ENCODE assay signal across 8 mouse cellular contexts in the genomic region with DNA sequence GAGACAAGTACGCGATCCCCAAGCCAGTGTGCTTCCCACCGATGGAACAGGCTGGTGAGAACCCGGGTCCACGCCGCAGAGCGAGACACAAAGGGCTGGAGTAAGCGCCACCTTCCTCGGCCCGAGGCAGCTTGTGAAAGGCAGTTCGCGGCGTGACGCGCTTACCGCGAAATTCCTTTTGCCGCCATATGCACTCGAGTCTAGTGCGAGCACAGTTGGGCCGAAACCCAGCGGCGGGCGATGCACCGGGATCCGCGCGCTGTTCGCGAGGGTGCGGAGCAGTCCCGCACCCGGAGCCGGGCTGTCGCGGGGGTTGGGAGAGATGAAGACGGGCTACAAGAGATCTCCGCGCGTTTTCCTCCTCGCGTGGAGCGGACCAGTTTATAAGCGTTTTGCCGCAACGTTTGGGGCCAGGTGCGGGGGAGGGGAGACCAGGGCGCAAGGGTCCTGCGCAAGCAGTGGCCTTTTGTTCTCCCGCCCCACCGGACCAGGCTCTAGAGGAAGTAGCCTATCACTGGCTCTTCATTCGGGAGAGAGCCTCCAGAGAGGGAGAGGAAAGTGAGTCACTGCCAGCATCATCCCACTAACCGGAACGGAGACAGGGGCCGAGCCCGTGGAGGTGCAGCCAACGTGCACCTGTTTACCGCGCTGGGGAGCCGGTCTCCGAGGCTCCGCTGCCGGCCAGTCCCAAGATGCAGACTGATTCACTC. TPM values are rescaled to one million over a fixed set of nuclear protein-coding genes. Genes with fewer than 3 reads are reported as not detected.
DNase-seq lines count a peak whose midpoint lies in the region; ATAC-seq lines count a peak whose summit lies in the region.

No protein-coding gene starts in this region.

- peak; percentile 41 for ATAC-seq in embryonic facial prominence, embryonic 11.5 days (replicated peaks; ENCODE audit: insufficient number of reproducible peaks, low FRiP score, low TSS enrichment, low read depth)
- ATAC-seq in heart, embryonic 12.5 days (ENCODE audit: insufficient number of reproducible peaks, low FRiP score) = peak; percentile 76
- peak; percentile 47 for ATAC-seq in liver, embryonic 16.5 days (ENCODE audit: low read depth)
- peak; percentile 56 for ATAC-seq in stomach, embryonic 15.5 days (ENCODE audit: insufficient read depth, low FRiP score, low read depth)

- peak overlapping the region; percentile 92 for H3K4me2 ChIP-seq in embryonic facial prominence, embryonic 11.5 days (ENCODE audit: low read depth, low read length)
- H3K4me2 ChIP-seq in heart, embryonic 12.5 days = peak overlapping the region; percentile 69
- H3K4me2 ChIP-seq in liver, embryonic 16.5 days (ENCODE audit: low read depth, low read length) = peak overlapping the region; percentile 93
- peak overlapping the region; percentile 97 for H3K4me2 ChIP-seq in stomach, embryonic 15.5 days

- H3K4me3 ChIP-seq in embryonic facial prominence, embryonic 11.5 days (ENCODE audit: low read depth, low read length) = peak overlapping the region; percentile 86
- H3K4me3 ChIP-seq in heart, embryonic 12.5 days = peak overlapping the region; percentile 67
- peak overlapping the region; percentile 73 for H3K4me3 ChIP-seq in liver, embryonic 16.5 days (ENCODE audit: low read depth, low read length)
- H3K4me3 ChIP-seq in stomach, embryonic 15.5 days (replicated peaks) = peak overlapping the region; percentile 70

- no peaks in the 10 kb centered on the region for H3K9me3 ChIP-seq in embryonic facial prominence, embryonic 11.5 days (replicated peaks; ENCODE audit: control insufficient read depth, low read length)
- H3K9me3 ChIP-seq in heart, embryonic 12.5 days (replicated peaks) = no peaks in the 10 kb centered on the region
- H3K9me3 ChIP-seq in liver, embryonic 16.5 days (replicated peaks; ENCODE audit: control insufficient read depth, low read length) = no peaks in the 10 kb centered on the region
- H3K9me3 ChIP-seq in stomach, embryonic 15.5 days = no peaks in the 10 kb centered on the region

- peaks cover 4% of the 10 kb centered on the region for H3K4me1 ChIP-seq in embryonic facial prominence, embryonic 11.5 days (ENCODE audit: control insufficient read depth, insufficient read depth, low read length)
- peaks cover 28% of the 10 kb centered on the region for H3K4me1 ChIP-seq in heart, embryonic 12.5 days (replicated peaks)
- H3K4me1 ChIP-seq in liver, embryonic 16.5 days (ENCODE audit: control insufficient read depth, low read depth, low read length) = peaks cover 19% of the 10 kb centered on the region
- H3K4me1 ChIP-seq in stomach, embryonic 15.5 days = peaks cover 15% of the 10 kb centered on the region

- H3K9ac ChIP-seq in embryonic facial prominence, embryonic 11.5 days (replicated peaks; ENCODE audit: low read length) = peak overlapping the region; percentile 98
- H3K9ac ChIP-seq in heart, embryonic 12.5 days = peak overlapping the region; percentile 90
- H3K9ac ChIP-seq in liver, embryonic 16.5 days (ENCODE audit: low read depth, low read length) = peak overlapping the region; percentile 69
- H3K9ac ChIP-seq in stomach, embryonic 15.5 days = peak overlapping the region; percentile 65

- WGBS in embryonic facial prominence, embryonic 11.5 days = under 1% methylated on average over 63 of the region's 63 CpGs
- under 1% methylated on average over 62 of the region's 63 CpGs for WGBS in heart, embryonic 12.5 days
- under 1% methylated on average over 63 of the region's 63 CpGs for WGBS in liver, embryonic 16.5 days (ENCODE audit: insufficient replicate concordance)
- WGBS in stomach, embryonic 15.5 days = under 1% methylated on average over 63 of the region's 63 CpGs

- H3K27ac ChIP-seq in embryonic facial prominence, embryonic 11.5 days (replicated peaks; ENCODE audit: low read depth, low read length) = peak overlapping the region; percentile 98
- peak overlapping the region; percentile 93 for H3K27ac ChIP-seq in heart, embryonic 12.5 days (ENCODE audit: poor library complexity, severe bottlenecking)
- peak overlapping the region; percentile 51 for H3K27ac ChIP-seq in liver, embryonic 16.5 days (ENCODE audit: low read length)
- H3K27ac ChIP-seq in stomach, embryonic 15.5 days = peak overlapping the region; percentile 91

- no peaks in the 10 kb centered on the region for H3K36me3 ChIP-seq in embryonic facial prominence, embryonic 11.5 days (replicated peaks; ENCODE audit: control insufficient read depth, insufficient read depth, low read depth, low read length)
- H3K36me3 ChIP-seq in heart, embryonic 12.5 days = peaks cover 13% of the 10 kb centered on the region
- no peaks in the 10 kb centered on the region for H3K36me3 ChIP-seq in liver, embryonic 16.5 days (ENCODE audit: control insufficient read depth, insufficient read depth)
- H3K36me3 ChIP-seq in stomach, embryonic 15.5 days = 0 out of 2 replicates have a peak, but pooled peaks cover 3% of the 10 kb centered on the region

- DNase-seq in A20 (ENCODE audit: low read depth, low spot score) = peak; percentile 85
- peak; percentile 65 to 74 for DNase-seq in adrenal gland, postnatal 36 days
- DNase-seq in embryonic facial prominence, embryonic 11.5 days (ENCODE audit: low spot score) = peak; percentile 78
- peak; percentile 31 to 57 for DNase-seq in kidney, postnatal 25 days
- DNase-seq in neural tube, embryonic 10.5 days (ENCODE audit: extremely low spot score, low spot score) = peak; percentile 85

- no peaks in the 10 kb centered on the region for H3K27me3 ChIP-seq in embryonic facial prominence, embryonic 11.5 days (ENCODE audit: control insufficient read depth, insufficient read depth, low read length)
- no peaks in the 10 kb centered on the region for H3K27me3 ChIP-seq in heart, embryonic 12.5 days (replicated peaks)
- H3K27me3 ChIP-seq in liver, embryonic 16.5 days (ENCODE audit: control insufficient read depth, insufficient read depth, low read depth, low read length) = no peaks in the 10 kb centered on the region
- H3K27me3 ChIP-seq in stomach, embryonic 15.5 days (replicated peaks) = no peaks in the 10 kb centered on the region

RNA-seq across cellular contexts. Expression of a gene that starts 1.4 kb away (rescaled TPM):
- total RNA-seq in adrenal gland, postnatal 36 days (2021) = 10 to 100 TPM; 27.6 to 41.7 TPM
- polyA plus RNA-seq in embryonic facial prominence, embryonic 11.5 days (2014; fragmentation: Nextera tagmentation; extraction: Ambion mirVana) = 97.1 and 101 TPM in 2 replicates
- 93.0 and 99.8 TPM in 2 replicates for polyA plus RNA-seq in heart, embryonic 12.5 days (2016; fragmentation: Nextera tagmentation; extraction: Ambion mirVana)
- 12.3 and 13.4 TPM in 2 replicates for polyA plus RNA-seq in liver, embryonic 16.5 days (2015; fragmentation: Nextera tagmentation; extraction: Ambion mirVana)
- 70.6 and 78.7 TPM in 2 replicates for polyA plus RNA-seq in stomach, embryonic 15.5 days (2015; fragmentation: Nextera tagmentation; extraction: Ambion mirVana)

RNA-seq across cellular contexts. Expression of a gene that starts 58.3 kb away (rescaled TPM):
- total RNA-seq in adrenal gland, postnatal 36 days (2021) = 100 to 1,000 TPM; 195 to 216 TPM
- polyA plus RNA-seq in embryonic facial prominence, embryonic 11.5 days (2014; fragmentation: Nextera tagmentation; extraction: Ambion mirVana) = 227 and 255 TPM in 2 replicates
- polyA plus RNA-seq in heart, embryonic 12.5 days (2016; fragmentation: Nextera tagmentation; extraction: Ambion mirVana) = 154 and 161 TPM in 2 replicates
- polyA plus RNA-seq in liver, embryonic 16.5 days (2015; fragmentation: Nextera tagmentation; extraction: Ambion mirVana) = 37.9 and 38.8 TPM in 2 replicates
- polyA plus RNA-seq in stomach, embryonic 15.5 days (2015; fragmentation: Nextera tagmentation; extraction: Ambion mirVana) = 104 and 107 TPM in 2 replicates

Comparison
In these comparisons a context has a peak if more than half of its experiments do, and no peak if none do; other contexts are left out.
1. Peak in every context shown above with its lines: DNase-seq, ATAC-seq, H3K4me3 ChIP-seq and H3K27ac ChIP-seq.